Mouse (Mus musculus): Measurements from ENCODE around the gene Ahdc1.

- TF ChIP-seq POLR2A (IDR thresholded peaks at IDR 0.05; ENCODE audit: insufficient read length, low read depth) (no peak), CEBPB (IDR thresholded peaks at IDR 0.05; ENCODE audit: insufficient read depth, poor library complexity, severe bottlenecking) (no peak), MYOD1 (IDR thresholded peaks at IDR 0.05; ENCODE audit: control insufficient read depth in 1 of 3, insufficient read length in 2 of 3, low read depth in 2 of 3) (no peak), MAX (IDR thresholded peaks at IDR 0.05; ENCODE audit: low read depth) (no peak), TCF12 (IDR thresholded peaks at IDR 0.05; ENCODE audit: insufficient read depth, poor library complexity, severe bottlenecking) (no peak), USF1 (IDR thresholded peaks at IDR 0.05; ENCODE audit: low read depth) (no peak), SRF (IDR thresholded peaks at IDR 0.05; ENCODE audit: control insufficient read depth, insufficient read length, low read depth) (no peak)
These were observed 22.3 kb upstream of the Ahdc1 start for GRCm38 (mm10) chr4:132988581-132989355.

Measured in myocyte (in vitro differentiated cells).